In the genomic region with DNA sequence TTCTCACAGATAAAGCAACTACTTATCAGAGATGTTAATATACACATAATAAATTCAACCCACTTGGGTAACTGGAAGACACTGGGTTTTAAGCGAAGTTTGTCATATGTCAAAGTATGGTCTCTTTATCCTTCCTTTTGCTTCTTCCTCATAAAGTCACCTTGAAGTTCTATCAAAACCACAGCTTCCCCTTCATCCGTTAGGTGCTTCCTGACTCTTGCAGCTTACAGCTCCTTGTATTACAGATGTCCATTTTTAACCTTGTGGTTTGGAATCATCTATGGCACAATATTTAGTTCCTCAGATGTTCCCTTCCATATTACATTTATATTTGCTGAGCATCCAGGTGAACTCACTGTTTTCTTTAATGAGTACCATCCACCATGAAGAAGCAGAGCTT, we compare ENCODE assay signal across 29 mouse cellular contexts.
"Had no signal": no experiment of that assay in that cellular context is flagged by ENCODE, and none has a peak within 500 bp of the region (broad histone marks: within the 10 kb centered on the region; RNA-seq: fewer than 3 reads in every experiment).

No protein-coding gene starts in this region.

- H3K4me1 ChIP-seq: heart, embryonic 13.5 days; heart, embryonic 15.5 days; hindbrain, embryonic 10.5 days; hindbrain, embryonic 12.5 days; intestine, embryonic 15.5 days; limb, embryonic 13.5 days; limb, embryonic 15.5 days; liver, embryonic 12.5 days had no signal

- H3K4me2 ChIP-seq: heart, embryonic 11.5 days; heart, embryonic 13.5 days; heart, embryonic 15.5 days; hindbrain, embryonic 12.5 days; hindbrain, embryonic 14.5 days; intestine, embryonic 15.5 days; limb, embryonic 13.5 days; limb, embryonic 15.5 days; liver, embryonic 12.5 days had no signal

- H3K36me3 ChIP-seq: heart, embryonic 13.5 days; heart, embryonic 15.5 days; hindbrain, embryonic 10.5 days; hindbrain, embryonic 12.5 days; intestine, embryonic 15.5 days; limb, embryonic 13.5 days; limb, embryonic 15.5 days; liver, embryonic 12.5 days had no signal

- ATAC-seq: hindbrain, embryonic 16.5 days; inflammation-experienced regulatory T-cells, adult 6 months; intestine, embryonic 15.5 days; intestine, postnatal 0 days; liver, embryonic 12.5 days had no signal

- H3K9ac ChIP-seq: heart, embryonic 13.5 days; heart, embryonic 15.5 days; hindbrain, embryonic 12.5 days; hindbrain, embryonic 14.5 days; intestine, embryonic 15.5 days; limb, embryonic 13.5 days; limb, embryonic 15.5 days; liver, embryonic 12.5 days; liver, embryonic 14.5 days had no signal

- DNase-seq: gastrocnemius, adult 2 months; gastrocnemius, postnatal 10 days; gastrocnemius, postnatal 25 days; heart, adult 11 months; heart, adult 2 months; heart, postnatal 14 days; heart, postnatal 36 days; kidney, adult 18-20 months; kidney, adult 8-10 months; kidney, postnatal 10 days; kidney, postnatal 25 days; kidney, postnatal 4 days; left cerebral cortex, postnatal 4 days had no signal

- H3K27ac ChIP-seq: gastrocnemius, adult 2 months; heart, adult 2 months; heart, embryonic 13.5 days; heart, embryonic 15.5 days; hindbrain, embryonic 10.5 days; hindbrain, embryonic 12.5 days; hindbrain, embryonic 14.5 days; intestine, embryonic 15.5 days; layer of hippocampus, adult 2 months; left cerebral cortex, adult 2 months; limb, embryonic 13.5 days; limb, embryonic 15.5 days; liver, embryonic 12.5 days; liver, embryonic 14.5 days had no signal

- H3K9me3 ChIP-seq: heart, embryonic 13.5 days; heart, embryonic 15.5 days; hindbrain, embryonic 10.5 days; hindbrain, embryonic 12.5 days; intestine, embryonic 15.5 days; limb, embryonic 13.5 days; limb, embryonic 15.5 days; liver, embryonic 12.5 days had no signal

- H3K27me3 ChIP-seq: heart, embryonic 13.5 days; heart, embryonic 15.5 days; hindbrain, embryonic 12.5 days; intestine, embryonic 15.5 days; limb, embryonic 13.5 days; limb, embryonic 15.5 days; liver, embryonic 12.5 days had no signal

- H3K4me3 ChIP-seq: gastrocnemius, adult 2 months; heart, adult 2 months; heart, embryonic 13.5 days; heart, embryonic 15.5 days; hindbrain, embryonic 10.5 days; hindbrain, embryonic 12.5 days; intestine, embryonic 15.5 days; layer of hippocampus, adult 2 months; left cerebral cortex, adult 2 months; limb, embryonic 13.5 days; limb, embryonic 15.5 days; liver, embryonic 12.5 days had no signal
